Mouse (Mus musculus): ENCODE measurements around the gene Olfr1412. TPM values are rescaled to one million over a fixed set of nuclear protein-coding genes. Genes with fewer than 3 reads are reported as not detected.
A peak's percentile ranks its signal among the peaks of the same experiment; 100 is the strongest.

Gene Olfr1412
- total RNA-seq, 4 experiments from 2014 or later: not detected

DNA sequence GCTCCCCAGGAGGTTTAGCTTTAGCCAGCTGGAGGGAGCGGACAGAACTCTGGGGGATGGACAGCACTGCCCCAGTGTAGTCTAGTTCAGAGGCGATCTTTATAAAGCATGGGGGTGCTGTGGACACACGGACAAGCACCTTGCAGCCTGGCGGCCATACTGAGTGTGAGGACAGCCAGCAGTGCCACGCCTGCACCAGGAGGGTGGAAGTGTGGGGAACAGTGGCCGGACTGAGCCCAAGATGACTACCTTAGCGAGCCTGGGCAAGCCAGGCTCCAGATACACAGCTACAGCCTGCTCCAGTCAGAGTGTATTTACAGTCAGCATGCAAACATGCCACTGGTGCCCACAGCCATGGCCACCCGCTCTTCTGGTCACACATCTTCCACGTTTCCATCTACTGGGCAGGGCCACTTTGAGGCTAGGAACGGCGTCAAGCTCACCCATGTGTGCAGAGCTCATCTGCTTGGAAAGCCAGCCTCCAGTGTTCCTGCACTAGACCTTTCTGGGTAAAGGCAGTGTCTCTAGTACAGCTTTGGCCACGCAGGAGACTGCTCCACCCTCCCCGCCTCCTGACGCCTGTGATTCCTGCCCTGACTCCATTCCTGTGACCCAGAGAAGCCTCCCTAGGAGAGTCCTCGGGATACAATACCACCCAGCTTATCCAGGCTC lies 52.1 kb downstream of the Olfr1412 start:
- no peak for DNase-seq (ENCODE audit: low spot score in 2 of 2)

DNA sequence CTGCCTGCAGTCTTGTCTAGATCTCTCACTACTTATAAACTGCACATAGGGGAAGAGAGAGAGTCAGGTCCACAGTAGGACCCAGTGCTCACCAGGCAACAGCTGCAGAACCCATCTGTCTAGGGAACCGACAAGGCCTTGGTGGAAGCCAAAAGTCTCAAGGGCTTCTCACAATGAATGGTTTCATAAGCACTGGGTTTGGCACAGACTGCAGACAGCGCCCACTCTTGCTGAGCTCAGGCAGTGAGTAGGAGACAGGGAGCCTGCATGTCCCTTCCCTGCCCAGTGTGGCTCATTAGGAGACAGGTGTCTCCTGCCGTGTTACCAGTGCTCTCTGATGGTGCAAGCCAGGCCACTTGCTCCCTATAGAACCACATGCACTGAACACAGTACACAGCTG lies 52.6 kb downstream of the Olfr1412 start:
- peak; percentile 81 to 83 for DNase-seq (ENCODE audit: low spot score in 2 of 2)

DNA sequence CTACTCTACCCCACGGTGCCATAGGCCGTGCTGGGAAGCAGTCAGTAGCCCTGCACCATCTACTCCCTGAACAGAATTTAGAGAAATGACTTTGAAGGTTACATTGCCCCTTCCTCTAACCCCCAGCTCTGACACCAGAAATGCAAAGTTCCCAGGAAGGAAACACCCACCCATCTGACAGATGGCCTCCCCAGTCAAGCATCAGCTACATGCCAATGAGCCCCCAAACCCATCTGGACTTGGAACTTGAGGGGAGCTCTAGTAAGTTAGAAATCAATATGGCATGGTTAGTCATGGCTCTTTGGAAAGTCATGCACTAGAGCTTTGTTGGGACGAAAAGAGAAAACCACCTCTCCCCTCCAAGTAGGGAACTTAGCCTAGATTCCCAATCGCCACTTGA lies 53.2 kb downstream of the Olfr1412 start:
- peak in 1 of 2 experiments; percentile 48 for DNase-seq (ENCODE audit: low spot score in 2 of 2)

DNA sequence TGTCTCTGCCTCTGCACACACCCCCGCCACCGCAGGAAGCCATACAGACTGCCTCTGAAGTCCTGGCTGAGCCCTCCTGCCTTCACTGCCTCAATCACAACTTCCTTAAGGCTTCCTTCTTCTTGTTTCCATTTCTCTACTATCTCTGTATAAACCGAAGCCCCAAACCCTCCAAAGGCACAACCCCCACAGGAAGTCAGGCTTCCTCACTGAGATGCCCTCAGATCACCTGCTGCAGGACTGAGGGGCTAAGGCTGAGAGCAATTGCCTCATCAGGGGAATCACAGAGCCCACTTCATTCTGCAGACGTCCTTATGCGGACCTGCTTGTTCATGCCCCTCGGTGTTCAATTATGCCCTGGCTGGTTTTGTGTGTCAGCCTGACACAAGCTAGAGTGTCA lies 54.8 kb downstream of the Olfr1412 start:
- no peak for DNase-seq (ENCODE audit: low spot score in 2 of 2)

Other genes starting within 250 kb of the Olfr1412 start
- gene Ndufa10, start 111.9 kb upstream of the Olfr1412 start, total RNA-seq (2022): 100 to 1,000 TPM; 244 to 286 (median 261) TPM
- gene Olfr1416, start 100.7 kb upstream of the Olfr1412 start, total RNA-seq (2022): not detected
- not detected for gene Olfr1415, start 89.7 kb upstream of the Olfr1412 start, total RNA-seq (2022)
- gene Olfr1414, start 67.1 kb upstream of the Olfr1412 start, total RNA-seq (2022): not detected
- gene Olfr1413, start 14.5 kb upstream of the Olfr1412 start, total RNA-seq (2022): not detected
- not detected for gene Olfr1411, start 8.6 kb downstream of the Olfr1412 start, total RNA-seq (2022)
- not detected for gene Olfr1410, start 20.0 kb downstream of the Olfr1412 start, total RNA-seq (2022)
- under 1 TPM in 1 of 4 experiments, not detected in 3; 0.08 TPM for gene Olfr12, start 32.0 kb downstream of the Olfr1412 start, total RNA-seq (2022)
- gene Cops9, start 56.2 kb downstream of the Olfr1412 start, total RNA-seq (2022): 100 to 1,000 TPM; 287 to 341 (median 310) TPM
- gene Otos, start 63.1 kb downstream of the Olfr1412 start, total RNA-seq (2022): 1 to 10 TPM in 3 of 4 experiments, under 1 TPM in 1; 0.51 to 2.3 (median 1.8) TPM
- 100 to 1,000 TPM; 120 to 145 (median 132) TPM for gene Gpc1, start 245.9 kb downstream of the Olfr1412 start, total RNA-seq (2022)

Measured in layer of hippocampus, adult 8-10 months (tissue).